Mouse (Mus musculus): ENCODE measurements around the gene Pradc1. TPM values are rescaled to one million over a fixed set of nuclear protein-coding genes. Genes with fewer than 3 reads are reported as not detected.
A peak's percentile ranks its signal among the peaks of the same experiment; 100 is the strongest.

The Pradc1 gene
- polyA plus RNA-seq (2015; fragmentation: Nextera tagmentation; extraction: Ambion mirVana) = 23.4 and 23.9 TPM in 2 replicates

DNA sequence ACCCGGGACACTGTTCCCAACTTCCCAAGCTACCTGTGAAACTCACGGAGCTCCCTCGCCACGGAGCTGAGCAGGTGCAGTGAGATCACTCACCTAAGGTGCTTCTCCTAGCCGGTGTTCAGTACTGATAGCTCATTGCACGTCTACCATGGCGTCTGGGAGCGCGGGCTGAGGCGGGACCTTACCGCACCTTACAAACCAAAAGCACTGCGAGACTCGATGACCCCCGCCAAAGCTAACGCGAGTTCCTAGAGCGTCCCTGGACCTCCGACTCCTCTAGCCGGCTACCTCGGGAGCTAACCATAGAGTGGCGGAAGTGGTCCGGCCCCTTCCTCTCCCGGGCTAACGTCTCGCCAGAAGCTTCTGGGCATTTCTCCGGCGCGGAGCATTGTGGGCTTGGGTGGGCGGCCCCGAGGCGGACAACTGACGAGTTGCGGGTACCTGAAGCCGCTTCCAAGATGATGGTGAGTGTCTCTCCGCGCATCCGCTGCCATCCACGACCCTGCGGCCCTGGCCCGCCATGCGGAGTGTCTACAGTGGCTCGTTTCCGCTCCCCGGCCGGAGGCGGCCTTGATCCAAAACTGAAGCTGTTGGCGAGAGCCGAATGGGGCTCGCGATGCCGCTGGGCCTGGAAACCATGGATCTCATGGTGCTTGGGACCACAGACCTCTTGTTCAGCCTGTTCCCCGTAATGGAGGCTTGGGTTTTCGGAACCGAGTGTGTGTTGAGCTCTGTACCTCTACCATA is at the start of gene Pradc1:
Pradc1 (minus strand) TSS at position 307 of the 747 bp plus-strand sequence.
- WGBS (ENCODE audit: insufficient replicate concordance) = under 1% methylated on average over 54 of the region's 54 CpGs
- peaks cover 37% of the 10 kb centered on the region for H3K4me1 ChIP-seq (ENCODE audit: control insufficient read depth, low read depth, low read length)

DNA sequence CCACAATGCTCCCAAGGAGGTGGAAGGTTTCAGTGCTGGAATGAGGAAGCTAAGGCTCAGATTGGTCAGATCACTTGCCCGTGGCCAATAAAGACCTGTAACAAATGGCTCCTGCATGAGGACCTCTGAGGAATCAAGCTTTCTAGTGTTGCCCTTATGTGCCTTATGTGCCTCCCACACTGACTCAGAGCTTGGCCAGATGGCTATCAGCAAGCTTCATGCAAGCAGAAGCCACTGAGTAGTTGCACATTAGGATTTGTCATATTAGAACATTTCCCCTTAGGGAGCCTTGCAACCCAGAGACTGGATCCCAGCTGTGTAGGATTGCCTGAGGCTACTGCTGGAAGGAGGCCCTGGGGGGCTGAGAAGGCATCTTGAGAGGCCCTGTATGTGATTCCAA is 48.6 kb upstream of the Pradc1 start:
- Histone ChIP-seq H3K27ac (ENCODE audit: low read length) (no peak overlapping the region), H3K9me3 (replicated peaks; ENCODE audit: control insufficient read depth, low read length) (no peaks in the 10 kb centered on the region), H3K4me3 (ENCODE audit: low read depth, low read length) (no peak overlapping the region), H3K27me3 (ENCODE audit: control insufficient read depth, insufficient read depth, low read depth, low read length) (peaks cover 33% of the 10 kb centered on the region), H3K4me1 (ENCODE audit: control insufficient read depth, low read depth, low read length) (no peaks in the 10 kb centered on the region; the same call in 1 of the 2 replicates), H3K9ac (ENCODE audit: low read depth, low read length) (no peak overlapping the region), H3K4me2 (ENCODE audit: low read depth, low read length) (no peak overlapping the region), H3K36me3 (ENCODE audit: control insufficient read depth, insufficient read depth) (no peaks in the 10 kb centered on the region)
- no peak for ATAC-seq (ENCODE audit: low read depth)
- WGBS (ENCODE audit: insufficient replicate concordance) = 37% methylated on average over 1 of the region's 1 CpGs

More for the DNA sequence above, at the start of gene Pradc1:
- no peaks in the 10 kb centered on the region for H3K27me3 ChIP-seq (ENCODE audit: control insufficient read depth, insufficient read depth, low read depth, low read length)
- ATAC-seq (ENCODE audit: low read depth) = peak; percentile 72
- H3K4me2 ChIP-seq (ENCODE audit: low read depth, low read length) = peak within 1 kb of the TSS; percentile 100
- peak within 1 kb of the TSS; percentile 96 for H3K27ac ChIP-seq (ENCODE audit: low read length)
- H3K36me3 ChIP-seq (ENCODE audit: control insufficient read depth, insufficient read depth) = no peaks in the 10 kb centered on the region
- no peaks in the 10 kb centered on the region for H3K9me3 ChIP-seq (replicated peaks; ENCODE audit: control insufficient read depth, low read length)
- peak within 1 kb of the TSS; percentile 91 for H3K9ac ChIP-seq (ENCODE audit: low read depth, low read length)
- peak within 1 kb of the TSS; percentile 80 for H3K4me3 ChIP-seq (ENCODE audit: low read depth, low read length)

DNA sequence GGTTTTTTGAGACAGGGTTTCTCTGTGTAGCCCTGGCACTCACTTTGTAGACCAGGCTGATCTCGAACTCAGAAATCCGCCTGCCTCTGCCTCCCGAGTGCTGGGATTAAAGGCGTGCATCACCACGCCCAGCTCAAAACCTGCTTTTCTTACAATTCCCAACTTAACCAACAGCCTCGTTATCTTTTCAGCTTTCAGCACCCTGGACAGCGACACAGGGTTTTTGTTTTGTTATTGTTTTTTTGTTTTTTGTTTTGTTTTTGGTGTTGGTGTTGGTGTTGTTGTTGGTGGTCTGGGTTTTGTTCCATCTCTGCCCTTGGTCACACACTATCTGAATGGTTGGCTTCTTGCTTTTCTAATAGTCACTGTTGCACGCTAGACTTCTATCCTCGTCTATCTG is 46.4 kb upstream of the Pradc1 start:
- Histone ChIP-seq H3K4me2 (ENCODE audit: low read depth, low read length) (no peak overlapping the region), H3K9ac (ENCODE audit: low read depth, low read length) (no peak overlapping the region), H3K4me3 (ENCODE audit: low read depth, low read length) (no peak overlapping the region), H3K36me3 (ENCODE audit: control insufficient read depth, insufficient read depth) (no peaks in the 10 kb centered on the region), H3K27me3 (ENCODE audit: control insufficient read depth, insufficient read depth, low read depth, low read length) (peaks cover 19% of the 10 kb centered on the region), H3K27ac (ENCODE audit: low read length) (no peak overlapping the region), H3K9me3 (replicated peaks; ENCODE audit: control insufficient read depth, low read length) (no peaks in the 10 kb centered on the region), H3K4me1 (ENCODE audit: control insufficient read depth, low read depth, low read length) (no peaks in the 10 kb centered on the region; the same call in 1 of the 2 replicates)
- ATAC-seq (ENCODE audit: low read depth) = no peak
- WGBS (ENCODE audit: insufficient replicate concordance) = 44% methylated on average over 9 of the region's 9 CpGs

DNA sequence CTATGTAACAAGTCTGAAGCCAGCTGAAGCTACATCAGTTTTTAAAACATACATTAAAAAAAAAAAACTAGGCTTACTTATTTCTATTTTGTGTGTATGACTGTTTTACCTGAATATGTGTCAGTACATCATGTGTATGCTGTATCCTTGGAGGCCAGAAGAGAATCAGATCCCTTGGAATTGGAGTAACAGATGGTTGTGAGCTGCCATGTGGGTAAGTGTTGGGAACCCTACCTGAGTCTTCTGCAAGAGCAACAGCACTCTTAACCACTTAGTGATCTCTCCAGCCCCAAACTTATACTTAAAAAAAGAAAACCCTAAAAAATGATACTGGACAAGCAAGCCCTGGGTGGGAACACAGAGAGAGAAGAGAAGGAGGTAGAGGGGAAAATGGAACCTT is 45.2 kb upstream of the Pradc1 start:
- Histone ChIP-seq H3K4me3 (ENCODE audit: low read depth, low read length) (no peak overlapping the region), H3K4me2 (ENCODE audit: low read depth, low read length) (no peak overlapping the region), H3K27ac (ENCODE audit: low read length) (no peak overlapping the region), H3K9me3 (replicated peaks; ENCODE audit: control insufficient read depth, low read length) (no peaks in the 10 kb centered on the region), H3K36me3 (ENCODE audit: control insufficient read depth, insufficient read depth) (no peaks in the 10 kb centered on the region), H3K4me1 (ENCODE audit: control insufficient read depth, low read depth, low read length) (no peaks in the 10 kb centered on the region), H3K9ac (ENCODE audit: low read depth, low read length) (no peak overlapping the region), H3K27me3 (ENCODE audit: control insufficient read depth, insufficient read depth, low read depth, low read length) (peaks cover 8% of the 10 kb centered on the region)
- ATAC-seq (ENCODE audit: low read depth) = no peak

DNA sequence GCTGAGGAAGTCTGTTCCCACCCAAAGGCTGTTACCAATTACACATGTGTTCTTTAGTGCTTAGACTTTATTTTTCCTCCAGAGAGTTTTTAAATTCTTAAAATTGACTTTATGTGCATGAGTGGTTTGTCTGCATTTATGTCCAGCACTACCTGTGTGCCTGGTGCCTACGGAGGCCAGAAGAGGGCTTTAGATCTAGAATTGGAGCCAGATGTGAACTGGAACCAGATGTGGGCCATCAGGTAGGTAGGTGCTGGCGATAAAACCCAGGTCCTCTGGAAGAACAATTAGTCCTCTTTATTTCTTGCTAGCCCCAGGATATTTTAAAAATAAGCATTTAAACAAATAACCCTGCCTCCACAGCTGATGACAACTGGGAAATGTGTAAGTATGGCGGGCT is 39.8 kb upstream of the Pradc1 start:
- Histone ChIP-seq H3K27ac (ENCODE audit: low read length) (no peak overlapping the region), H3K9ac (ENCODE audit: low read depth, low read length) (no peak overlapping the region), H3K4me2 (ENCODE audit: low read depth, low read length) (no peak overlapping the region), H3K4me3 (ENCODE audit: low read depth, low read length) (no peak overlapping the region), H3K27me3 (ENCODE audit: control insufficient read depth, insufficient read depth, low read depth, low read length) (no peaks in the 10 kb centered on the region), H3K9me3 (replicated peaks; ENCODE audit: control insufficient read depth, low read length) (no peaks in the 10 kb centered on the region), H3K4me1 (ENCODE audit: control insufficient read depth, low read depth, low read length) (no peaks in the 10 kb centered on the region), H3K36me3 (ENCODE audit: control insufficient read depth, insufficient read depth) (no peaks in the 10 kb centered on the region)
- no peak for ATAC-seq (ENCODE audit: low read depth)
- WGBS (ENCODE audit: insufficient replicate concordance) = 57% methylated on average over 3 of the region's 3 CpGs

DNA sequence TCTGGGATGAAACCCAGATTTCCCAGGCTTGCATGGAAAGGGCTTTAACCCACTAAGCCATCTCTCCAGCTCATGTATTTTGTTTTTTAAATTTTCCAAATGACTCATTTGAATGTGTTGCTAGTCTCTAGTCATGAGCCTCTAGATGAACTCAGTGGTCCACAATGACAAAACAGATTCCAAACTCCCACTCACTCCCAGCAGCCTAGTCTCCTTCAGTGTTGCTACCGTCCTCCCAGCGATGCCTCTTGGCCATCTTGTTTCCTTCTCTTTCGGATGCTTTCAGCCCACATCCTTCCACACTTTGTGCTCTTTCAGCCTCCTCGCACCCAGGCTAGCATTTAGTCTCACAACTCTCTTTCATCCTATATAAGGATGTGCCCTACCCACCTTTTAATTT is 38.5 kb upstream of the Pradc1 start:
- 65% methylated on average over 4 of the region's 4 CpGs for WGBS (ENCODE audit: insufficient replicate concordance)
- Histone ChIP-seq H3K4me1 (ENCODE audit: control insufficient read depth, low read depth, low read length) (no peaks in the 10 kb centered on the region), H3K4me3 (ENCODE audit: low read depth, low read length) (no peak overlapping the region), H3K27me3 (ENCODE audit: control insufficient read depth, insufficient read depth, low read depth, low read length) (peaks cover 7% of the 10 kb centered on the region), H3K9me3 (replicated peaks; ENCODE audit: control insufficient read depth, low read length) (no peaks in the 10 kb centered on the region), H3K27ac (ENCODE audit: low read length) (no peak overlapping the region), H3K9ac (ENCODE audit: low read depth, low read length) (no peak overlapping the region), H3K4me2 (ENCODE audit: low read depth, low read length) (no peak overlapping the region), H3K36me3 (ENCODE audit: control insufficient read depth, insufficient read depth) (no peaks in the 10 kb centered on the region)
- ATAC-seq (ENCODE audit: low read depth) = no peak

DNA sequence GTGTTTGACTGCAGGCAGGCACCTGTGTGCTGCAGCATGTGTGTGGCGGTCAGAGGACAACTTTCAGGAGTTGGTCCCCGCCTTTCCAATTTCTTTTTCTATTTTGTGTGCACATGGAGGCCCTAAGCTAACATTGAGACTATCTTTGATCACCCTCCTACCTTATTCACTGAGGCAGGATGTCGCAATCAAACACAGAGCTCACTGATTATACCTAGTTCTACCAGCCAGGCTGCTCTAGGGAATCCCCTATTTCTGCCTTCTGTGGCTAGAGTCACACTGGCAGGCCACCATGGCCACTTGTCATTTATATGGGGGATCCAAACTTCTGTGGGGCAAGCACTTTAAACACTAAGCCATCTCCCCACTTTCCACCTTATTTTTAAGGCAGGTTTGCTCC is 37.9 kb upstream of the Pradc1 start:
- H3K9me3 ChIP-seq (replicated peaks; ENCODE audit: control insufficient read depth, low read length) = no peaks in the 10 kb centered on the region
- no peak for ATAC-seq (ENCODE audit: low read depth)
- H3K4me2 ChIP-seq (ENCODE audit: low read depth, low read length) = no peak overlapping the region
- no peaks in the 10 kb centered on the region for H3K4me1 ChIP-seq (ENCODE audit: control insufficient read depth, low read depth, low read length)
- WGBS (ENCODE audit: insufficient replicate concordance) = 35% methylated on average over 3 of the region's 3 CpGs
- H3K27me3 ChIP-seq (ENCODE audit: control insufficient read depth, insufficient read depth, low read depth, low read length) = peaks cover 12% of the 10 kb centered on the region
- no peaks in the 10 kb centered on the region for H3K36me3 ChIP-seq (ENCODE audit: control insufficient read depth, insufficient read depth)
- no peak overlapping the region for H3K27ac ChIP-seq (ENCODE audit: low read length)
- no peak overlapping the region for H3K9ac ChIP-seq (ENCODE audit: low read depth, low read length)
- H3K4me3 ChIP-seq (ENCODE audit: low read depth, low read length) = no peak overlapping the region

DNA sequence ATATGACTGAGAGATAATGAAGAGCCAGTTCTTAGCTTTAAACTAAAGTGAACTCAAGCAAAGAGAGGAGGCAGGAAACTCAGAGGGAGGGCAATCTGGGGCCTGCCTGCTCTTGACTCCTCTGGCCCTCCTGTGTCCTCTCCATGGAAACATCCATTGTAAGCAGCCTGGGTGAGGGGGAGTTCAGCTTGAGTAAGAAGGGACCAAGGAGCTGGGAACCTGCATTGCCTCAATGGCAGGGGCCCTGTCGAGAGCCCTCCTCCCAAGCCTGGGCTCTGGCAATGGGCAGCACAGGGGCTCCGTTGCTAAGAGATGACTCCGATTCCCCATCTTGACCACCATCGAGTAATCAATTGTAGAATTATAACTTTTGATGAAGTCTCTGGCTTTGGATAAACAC is 36.7 kb upstream of the Pradc1 start:
- Histone ChIP-seq H3K27ac (ENCODE audit: low read length) (no peak overlapping the region), H3K4me2 (ENCODE audit: low read depth, low read length) (no peak overlapping the region), H3K27me3 (ENCODE audit: control insufficient read depth, insufficient read depth, low read depth, low read length) (peaks cover 24% of the 10 kb centered on the region), H3K4me3 (ENCODE audit: low read depth, low read length) (no peak overlapping the region), H3K36me3 (ENCODE audit: control insufficient read depth, insufficient read depth) (no peaks in the 10 kb centered on the region), H3K9me3 (replicated peaks; ENCODE audit: control insufficient read depth, low read length) (no peaks in the 10 kb centered on the region), H3K9ac (ENCODE audit: low read depth, low read length) (no peak overlapping the region), H3K4me1 (ENCODE audit: control insufficient read depth, low read depth, low read length) (no peaks in the 10 kb centered on the region; the same call in 1 of the 2 replicates)
- no peak for ATAC-seq (ENCODE audit: low read depth)
- WGBS (ENCODE audit: insufficient replicate concordance) = 61% methylated on average over 4 of the region's 4 CpGs

DNA sequence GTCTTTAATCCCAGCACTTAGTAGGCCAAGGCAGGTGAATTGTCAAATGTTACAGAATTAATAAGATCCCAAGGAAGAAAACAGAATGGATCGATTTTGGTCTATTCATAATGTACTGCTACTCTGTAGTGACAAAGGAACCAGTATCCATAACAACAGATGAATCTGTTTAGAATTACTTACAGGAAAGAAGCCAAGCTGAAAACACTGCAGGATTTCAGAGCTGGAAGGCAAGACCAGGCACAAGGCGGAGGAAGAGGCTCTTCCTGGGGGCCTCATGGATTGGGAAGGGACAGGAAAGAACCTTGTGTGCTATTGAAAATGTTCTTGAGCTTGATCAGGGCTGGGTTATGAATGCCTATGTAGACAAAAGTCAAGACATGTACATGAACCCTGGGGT is 34.0 kb upstream of the Pradc1 start:
- no peaks in the 10 kb centered on the region; the same call in 1 of the 2 replicates for H3K4me1 ChIP-seq (ENCODE audit: control insufficient read depth, low read depth, low read length)
- 47% methylated on average over 2 of the region's 2 CpGs for WGBS (ENCODE audit: insufficient replicate concordance)
- ATAC-seq (ENCODE audit: low read depth) = no peak
- no peak overlapping the region for H3K4me2 ChIP-seq (ENCODE audit: low read depth, low read length)
- H3K4me3 ChIP-seq (ENCODE audit: low read depth, low read length) = no peak overlapping the region
- H3K9me3 ChIP-seq (replicated peaks; ENCODE audit: control insufficient read depth, low read length) = no peaks in the 10 kb centered on the region
- no peak overlapping the region for H3K9ac ChIP-seq (ENCODE audit: low read depth, low read length)
- no peak overlapping the region for H3K27ac ChIP-seq (ENCODE audit: low read length)
- no peaks in the 10 kb centered on the region for H3K36me3 ChIP-seq (ENCODE audit: control insufficient read depth, insufficient read depth)
- H3K27me3 ChIP-seq (ENCODE audit: control insufficient read depth, insufficient read depth, low read depth, low read length) = peaks cover 35% of the 10 kb centered on the region

Measured in liver, embryonic 16.5 days (tissue).